Mouse (Mus musculus): ENCODE measurements around the gene Usp39. TPM values are rescaled to one million over a fixed set of nuclear protein-coding genes. Genes with fewer than 3 reads are reported as not detected.

The Usp39 gene
- polyA plus RNA-seq, 1 experiment from 2014 or later: 57.9 TPM

- Histone ChIP-seq H3K27me3 (no peaks in the 10 kb centered on the region; the same call in 1 of the 2 replicates), H3K36me3 (no peaks in the 10 kb centered on the region), H3K9ac (no peak overlapping the region), H3K9me3 (replicated peaks) (no peaks in the 10 kb centered on the region), H3K4me1 (no peaks in the 10 kb centered on the region), H3K27ac (no peak overlapping the region), H3K4me2 (replicated peaks) (no peak overlapping the region), H3K4me3 (no peak overlapping the region)
- WGBS: 86% methylated on average over 13 of the region's 13 CpGs
- no peak for ATAC-seq (ENCODE audit: low FRiP score)
Observed at GRCm38 (mm10) chr6:72276972-72277441, 68.0 kb downstream of the Usp39 start.

GRCm38 (mm10) chr6:72276141-72276540 lies 68.8 kb downstream of the Usp39 start:
- Histone ChIP-seq H3K9ac (no peak overlapping the region), H3K9me3 (replicated peaks) (no peaks in the 10 kb centered on the region), H3K27ac (no peak overlapping the region), H3K27me3 (no peaks in the 10 kb centered on the region; the same call in 1 of the 2 replicates), H3K4me3 (no peak overlapping the region), H3K36me3 (no peaks in the 10 kb centered on the region), H3K4me1 (no peaks in the 10 kb centered on the region), H3K4me2 (replicated peaks) (no peak overlapping the region)
- ATAC-seq (ENCODE audit: low FRiP score): no peak
- 88% methylated on average over 6 of the region's 6 CpGs for WGBS

GRCm38 (mm10) chr6:72275527-72275926 lies 69.5 kb downstream of the Usp39 start:
- no peak for ATAC-seq (ENCODE audit: low FRiP score)
- Histone ChIP-seq H3K27ac (no peak overlapping the region), H3K27me3 (no peaks in the 10 kb centered on the region; the same call in 1 of the 2 replicates), H3K9me3 (replicated peaks) (no peaks in the 10 kb centered on the region), H3K4me2 (replicated peaks) (no peak overlapping the region), H3K4me1 (no peaks in the 10 kb centered on the region), H3K36me3 (no peaks in the 10 kb centered on the region), H3K9ac (no peak overlapping the region), H3K4me3 (no peak overlapping the region)
- WGBS: 79% methylated on average over 4 of the region's 4 CpGs

GRCm38 (mm10) chr6:72273153-72273552 lies 71.8 kb downstream of the Usp39 start:
- ATAC-seq (ENCODE audit: low FRiP score): no peak
- H3K4me2 ChIP-seq (replicated peaks): no peak overlapping the region
- H3K9me3 ChIP-seq (replicated peaks): no peaks in the 10 kb centered on the region
- no peak overlapping the region for H3K27ac ChIP-seq
- H3K4me3 ChIP-seq: no peak overlapping the region
- peaks cover 3% of the 10 kb centered on the region for H3K4me1 ChIP-seq
- WGBS: 87% methylated on average over 6 of the region's 6 CpGs
- no peaks in the 10 kb centered on the region for H3K36me3 ChIP-seq
- no peaks in the 10 kb centered on the region for H3K27me3 ChIP-seq
- H3K9ac ChIP-seq: no peak overlapping the region

GRCm38 (mm10) chr6:72272161-72272696 lies 72.8 kb downstream of the Usp39 start:
- Histone ChIP-seq H3K9ac (no peak overlapping the region), H3K4me3 (no peak overlapping the region), H3K36me3 (no peaks in the 10 kb centered on the region), H3K4me2 (replicated peaks) (no peak overlapping the region), H3K4me1 (peaks cover 6% of the 10 kb centered on the region), H3K27ac (no peak overlapping the region), H3K9me3 (replicated peaks) (no peaks in the 10 kb centered on the region), H3K27me3 (no peaks in the 10 kb centered on the region)
- no peak for ATAC-seq (ENCODE audit: low FRiP score)
- 83% methylated on average over 10 of the region's 10 CpGs for WGBS

GRCm38 (mm10) chr6:72270952-72271519 lies 73.9 kb downstream of the Usp39 start:
- Histone ChIP-seq H3K4me3 (no peak overlapping the region), H3K27me3 (no peaks in the 10 kb centered on the region), H3K9ac (no peak overlapping the region), H3K36me3 (no peaks in the 10 kb centered on the region), H3K27ac (no peak overlapping the region), H3K9me3 (replicated peaks) (no peaks in the 10 kb centered on the region), H3K4me1 (peaks cover 6% of the 10 kb centered on the region), H3K4me2 (replicated peaks) (no peak overlapping the region)
- ATAC-seq (ENCODE audit: low FRiP score): no peak
- WGBS: 83% methylated on average over 11 of the region's 11 CpGs

GRCm38 (mm10) chr6:72270258-72270657 lies 74.7 kb downstream of the Usp39 start:
- Histone ChIP-seq H3K4me1 (peaks cover 6% of the 10 kb centered on the region), H3K36me3 (no peaks in the 10 kb centered on the region)
- WGBS: 86% methylated on average over 5 of the region's 5 CpGs

More at GRCm38 (mm10) chr6:72270258-72270657, 74.7 kb downstream of the Usp39 start:
- H3K4me3 ChIP-seq: no peak overlapping the region
- no peak overlapping the region for H3K4me2 ChIP-seq (replicated peaks)
- no peak overlapping the region for H3K9ac ChIP-seq
- no peaks in the 10 kb centered on the region for H3K27me3 ChIP-seq
- H3K9me3 ChIP-seq (replicated peaks): no peaks in the 10 kb centered on the region
- H3K27ac ChIP-seq: no peak overlapping the region
- ATAC-seq (ENCODE audit: low FRiP score): no peak

Other genes starting within 250 kb of the Usp39 start
- 47.1 and 53.6 TPM in 2 replicates for gene St3gal5, start 247.6 kb downstream of the Usp39 start, polyA plus RNA-seq (2016; fragmentation: Nextera tagmentation; extraction: Ambion mirVana)
- 12.4 and 13.7 TPM in 2 replicates for gene Atoh8, start 109.6 kb downstream of the Usp39 start, polyA plus RNA-seq (2016; fragmentation: Nextera tagmentation; extraction: Ambion mirVana)
- not detected in 2 replicates for gene Sftpb, start 40.6 kb downstream of the Usp39 start, polyA plus RNA-seq (2016; fragmentation: Nextera tagmentation; extraction: Ambion mirVana)
- 26.1 and 28.2 TPM in 2 replicates for gene 0610030E20Rik, start 2.1 kb upstream of the Usp39 start, polyA plus RNA-seq (2016; fragmentation: Nextera tagmentation; extraction: Ambion mirVana)
- gene Tmem150a, start 10.3 kb upstream of the Usp39 start, polyA plus RNA-seq (2016; fragmentation: Nextera tagmentation; extraction: Ambion mirVana): 8.5 and 10.0 TPM in 2 replicates
- gene Rnf181, start 21.8 kb upstream of the Usp39 start, polyA plus RNA-seq (2016; fragmentation: Nextera tagmentation; extraction: Ambion mirVana): 95.0 and 98.3 TPM in 2 replicates
- 10.0 and 11.0 TPM in 2 replicates for gene Vamp5, start 35.3 kb upstream of the Usp39 start, polyA plus RNA-seq (2016; fragmentation: Nextera tagmentation; extraction: Ambion mirVana)
- 43.9 and 45.5 TPM in 2 replicates for gene Vamp8, start 45.5 kb upstream of the Usp39 start, polyA plus RNA-seq (2016; fragmentation: Nextera tagmentation; extraction: Ambion mirVana)
- 24.9 and 30.8 TPM in 2 replicates for gene Ggcx, start 69.1 kb upstream of the Usp39 start, polyA plus RNA-seq (2016; fragmentation: Nextera tagmentation; extraction: Ambion mirVana)
- 405 and 424 TPM in 2 replicates for gene Mat2a, start 94.4 kb upstream of the Usp39 start, polyA plus RNA-seq (2016; fragmentation: Nextera tagmentation; extraction: Ambion mirVana)
- 0.62 and 0.82 TPM in 2 replicates for gene Sh2d6, start 176.5 kb upstream of the Usp39 start, polyA plus RNA-seq (2016; fragmentation: Nextera tagmentation; extraction: Ambion mirVana)
- 10.6 and 15.0 TPM in 2 replicates for gene Capg, start 199.2 kb upstream of the Usp39 start, polyA plus RNA-seq (2016; fragmentation: Nextera tagmentation; extraction: Ambion mirVana)

All from hindbrain, embryonic 12.5 days (tissue).